Mouse (Mus musculus) heart, embryonic 11.5 days (tissue): ENCODE results near the gene Ubfd1. TPM values are rescaled to one million over a fixed set of nuclear protein-coding genes. Genes with fewer than 3 reads are reported as not detected.

Experiments
- polyA plus RNA-seq: library from polyadenylated mRNA; unstranded; fragments of >200 nt; fragmentation: Nextera tagmentation; extraction: Ambion mirVana; gene quantifications from 2 replicates; pipeline ENCODE4 v1.2.1, GENCODE M21; 2014

Ubfd1 gene
- polyA plus RNA-seq, 1 experiment from 2014 or later: 67.4 TPM

Other genes with a start within 250 kb of the Ubfd1 start
- not detected in 2 replicates for gene Scnn1b, start 202.1 kb upstream of the Ubfd1 start, polyA plus RNA-seq
- gene Cog7, start 85.5 kb upstream of the Ubfd1 start, polyA plus RNA-seq: 17.4 and 18.6 TPM in 2 replicates
- 40.6 and 68.0 TPM in 2 replicates for gene Gga2, start 46.0 kb upstream of the Ubfd1 start, polyA plus RNA-seq
- 21.4 and 24.6 TPM in 2 replicates for gene Ears2, start 88 bp downstream of the Ubfd1 start, polyA plus RNA-seq
- gene Ndufab1, start 34.7 kb downstream of the Ubfd1 start, polyA plus RNA-seq: 1,202 and 1,222 TPM in 2 replicates
- gene Palb2, start 65.8 kb downstream of the Ubfd1 start, polyA plus RNA-seq: 12.6 and 13.9 TPM in 2 replicates
- 78.7 and 85.7 TPM in 2 replicates for gene Dctn5, start 65.9 kb downstream of the Ubfd1 start, polyA plus RNA-seq
- gene Plk1, start 92.3 kb downstream of the Ubfd1 start, polyA plus RNA-seq: 81.2 and 86.3 TPM in 2 replicates
- gene Ern2, start 119.0 kb downstream of the Ubfd1 start, polyA plus RNA-seq: not detected in 2 replicates
- 0.35 TPM in 1 of 2 replicates, not detected in the other for gene Chp2, start 152.3 kb downstream of the Ubfd1 start, polyA plus RNA-seq
- gene Prkcb, start 221.6 kb downstream of the Ubfd1 start, polyA plus RNA-seq: 11.7 and 13.3 TPM in 2 replicates